Comparison of ENCODE assay signal across 21 mouse cellular contexts in the genomic region with DNA sequence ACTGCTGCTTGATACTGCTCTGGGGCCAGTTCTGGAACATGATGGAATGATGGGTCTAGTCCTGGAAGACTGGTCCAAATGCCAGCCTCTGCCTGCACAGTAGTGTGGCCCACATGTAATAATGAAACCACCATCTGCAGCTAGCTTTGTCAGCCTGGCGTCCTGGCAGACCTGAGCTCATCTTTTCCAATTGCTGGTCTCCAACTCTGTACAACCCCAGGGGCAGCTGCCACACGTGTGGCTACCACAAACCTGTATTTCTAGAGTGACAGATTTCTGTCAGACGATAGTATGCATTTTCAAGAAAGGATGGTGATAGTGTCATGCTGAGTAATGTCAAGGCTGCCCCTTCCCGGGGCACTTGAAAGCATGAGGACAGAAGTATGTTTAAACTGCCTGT. TPM values are rescaled to one million over a fixed set of nuclear protein-coding genes. Genes with fewer than 3 reads are reported as not detected.
A peak's percentile ranks its signal among the peaks of the same experiment; 100 is the strongest.
DNase-seq lines count a peak whose midpoint lies in the region; ATAC-seq and TF ChIP-seq lines count a peak whose summit lies in the region.
"Had no signal": no experiment of that assay in that cellular context is flagged by ENCODE, and none has a peak within 500 bp of the region (broad histone marks: within the 10 kb centered on the region; RNA-seq: fewer than 3 reads in every experiment).

No protein-coding gene starts in this region.

- no peak overlapping the region for H3K4me2 ChIP-seq in CH12.LX (ENCODE audit: insufficient read depth, low read depth, poor library complexity, severe bottlenecking)

- no peak overlapping the region for H3K4me3 ChIP-seq in layer of hippocampus, adult 2 months
- H3K4me3 ChIP-seq in CH12.LX (replicated peaks in 1 of 3; ENCODE audit: low read depth in 2 of 3, low read length in 2 of 3, poor library complexity in 1 of 3): no peak overlapping the region

- no peak; the same call in 1 of the 2 replicates for TF ChIP-seq RAD21 in CH12.LX (IDR thresholded peaks at IDR 0.05; ENCODE audit: low read depth, low read length)

- peak; percentile 38; the same call in 1 of the 2 replicates for ATAC-seq in frontal cortex, adult (ENCODE audit: low TSS enrichment)
- ATAC-seq: activated CD4-positive, CD25-positive, alpha-beta regulatory T cell, adult 4 months; CD4-positive, CD25-positive, alpha-beta regulatory T cell, adult 4 months; Patski had no signal

- peaks cover 15% of the 10 kb centered on the region for H3K9me3 ChIP-seq in CH12.LX (replicated peaks; ENCODE audit: low read length)

- TF ChIP-seq EP300 in CH12.LX (IDR thresholded peaks at IDR 0.05; ENCODE audit: low read length): peak; percentile 97

- H3K27me3 ChIP-seq in CH12.LX (replicated peaks): no peaks in the 10 kb centered on the region
- H3K27me3 ChIP-seq: Patski had no signal

- dilution Hi-C loops in CH12.LX (cut with MboI; ENCODE audit: extremely low pct_ligation_motif_present, extremely low pct_unique_long_range_greater_than_20kb, low sequenced_read_pairs): no loop called here

- peaks cover 11 to 73% of the 10 kb centered on the region in 2 experiments for H3K36me3 ChIP-seq in CH12.LX (replicated peaks in 1 of 2; ENCODE audit: control insufficient read depth in 1 of 2, insufficient read depth in 1 of 2, low read length in 1 of 2)

- H3K79me2 ChIP-seq in CH12.LX (replicated peaks; ENCODE audit: control insufficient read depth, extremely low read depth, insufficient read depth, poor library complexity, severe bottlenecking): no peaks in the 10 kb centered on the region; the same call in 1 of the 2 replicates

- TF ChIP-seq POLR2A in CH12.LX (IDR thresholded peaks at IDR 0.05; ENCODE audit: low read depth, low read length): no peak

- H3K9ac ChIP-seq in CH12.LX (ENCODE audit: insufficient read depth, low read depth): no peak overlapping the region

- no peak for TF ChIP-seq CTCF in layer of hippocampus, adult 2 months (conservative IDR thresholded peaks at IDR 0.05)
- no peak for TF ChIP-seq CTCF in CH12.LX (conservative IDR thresholded peaks at IDR 0.05 in 1 of 2, IDR thresholded peaks at IDR 0.05 in 1 of 2; ENCODE audit: low read depth in 2 of 2, low read length in 2 of 2)

- H3K4me1 ChIP-seq in CH12.LX (ENCODE audit: control insufficient read depth in 1 of 2, insufficient read depth in 2 of 2): peaks cover 9 to 64% of the 10 kb centered on the region in 2 experiments

- peak overlapping the region; percentile 43; the same call in 1 of the 2 replicates for H3K27ac ChIP-seq in layer of hippocampus, adult 2 months
- H3K27ac ChIP-seq in CH12.LX (ENCODE audit: insufficient read depth, low read depth): peak overlapping the region; percentile 38

- in situ Hi-C loops in CH12.LX (cut with MboI; ENCODE audit: low pct_ligation_motif_present, low pct_unique_long_range_greater_than_20kb, low sequenced_read_pairs): no loop called here

- no peak for DNase-seq in frontal cortex, postnatal 14 days (ENCODE audit: low spot score in 2 of 2)
- no peak for DNase-seq in layer of hippocampus, adult 2 months (ENCODE audit: low spot score in 2 of 2)
- no peak for DNase-seq in layer of hippocampus, postnatal 10 days (ENCODE audit: low spot score in 2 of 2)
- peak; percentile 83 for DNase-seq in CH12.LX (ENCODE audit: extremely low read depth)
- DNase-seq in T-cell, adult 2 months (ENCODE audit: low spot score): no peak
- DNase-seq: adrenal gland, adult 2 months; adrenal gland, adult 8-10 months; adrenal gland, postnatal 10 days; adrenal gland, postnatal 14 days; adrenal gland, postnatal 25 days; adrenal gland, postnatal 36 days; B cell, adult 2 months; cerebellum, adult 11 months; cerebellum, adult 11-12 months; cerebellum, adult 18-20 months; cerebellum, adult 2 months; cerebellum, adult 8-10 months had no signal

TF ChIP-seq in CH12.LX, 34 proteins besides CTCF, POLR2A, EP300 and RAD21:
- peak; percentile 91 for TF ChIP-seq MXI1 (IDR thresholded peaks at IDR 0.05; ENCODE audit: low read depth, low read length)
- TF ChIP-seq TCF12 (IDR thresholded peaks at IDR 0.05; ENCODE audit: low read depth, low read length): peak; percentile 98
- no peak for TF ChIP-seq NELFE (IDR thresholded peaks at IDR 0.05; ENCODE audit: low read depth, low read length)
- no peak for TF ChIP-seq USF2 (conservative IDR thresholded peaks at IDR 0.05; ENCODE audit: low read depth, low read length)
- TF ChIP-seq USF1 (IDR thresholded peaks at IDR 0.05; ENCODE audit: low read depth, low read length): no peak
- no peak for TF ChIP-seq ZMIZ1 (IDR thresholded peaks at IDR 0.05; ENCODE audit: low read depth, low read length)
- no peak for TF ChIP-seq HCFC1 (IDR thresholded peaks at IDR 0.05; ENCODE audit: low read depth, low read length)
- TF ChIP-seq MAFK (IDR thresholded peaks at IDR 0.05; ENCODE audit: insufficient replicate concordance, low read length): 0 out of 2 replicates have a peak, but pooled peaks have one; percentile 45
- peak; percentile 98 for TF ChIP-seq ETS1 (conservative IDR thresholded peaks at IDR 0.05; ENCODE audit: low read depth, low read length)
- peak; percentile 99 for TF ChIP-seq BHLHE40 (IDR thresholded peaks at IDR 0.05; ENCODE audit: low read depth, low read length)
- no peak for TF ChIP-seq KAT2A (IDR thresholded peaks at IDR 0.05; ENCODE audit: insufficient replicate concordance, low read length)
- peak; percentile 83 for TF ChIP-seq MAX (IDR thresholded peaks at IDR 0.05; ENCODE audit: low read length)
- peak; percentile 71 for TF ChIP-seq MYC (IDR thresholded peaks at IDR 0.05; ENCODE audit: low read depth, low read length)
- no peak for TF ChIP-seq UBTF (IDR thresholded peaks at IDR 0.05; ENCODE audit: low read depth, low read length)
- peak; percentile 61; the same call in 1 of the 2 replicates for TF ChIP-seq MEF2A (IDR thresholded peaks at IDR 0.05; ENCODE audit: borderline replicate concordance, low read depth, low read length)
- TF ChIP-seq JUN (IDR thresholded peaks at IDR 0.05; ENCODE audit: insufficient read depth, low read depth, low read length): peak; percentile 87
- no peak for TF ChIP-seq E2F4 (IDR thresholded peaks at IDR 0.05; ENCODE audit: insufficient replicate concordance, low read depth, low read length)
- TF ChIP-seq MAZ (IDR thresholded peaks at IDR 0.05; ENCODE audit: low read depth, low read length): no peak
- no peak for TF ChIP-seq POLR2AphosphoS2 (IDR thresholded peaks at IDR 0.05; ENCODE audit: low read depth, low read length)
- TF ChIP-seq JUND (conservative IDR thresholded peaks at IDR 0.05; ENCODE audit: low read depth, low read length): peak; percentile 88
- TF ChIP-seq RCOR1 (conservative IDR thresholded peaks at IDR 0.05; ENCODE audit: low read depth, low read length): peak; percentile 57; the same call in 1 of the 2 replicates
- TF ChIP-seq SIN3A (IDR thresholded peaks at IDR 0.05; ENCODE audit: low read length): peak; percentile 87
- TF ChIP-seq IRF4 (IDR thresholded peaks at IDR 0.05; ENCODE audit: low read depth, low read length): peak; percentile 90
- TF ChIP-seq CHD2 (IDR thresholded peaks at IDR 0.05; ENCODE audit: low read length): 0 out of 2 replicates have a peak, but pooled peaks have one; percentile 38
- TF ChIP-seq ELF1 (IDR thresholded peaks at IDR 0.05; ENCODE audit: low read depth, low read length): no peak
- TF ChIP-seq ZNF384 (IDR thresholded peaks at IDR 0.05; ENCODE audit: low read depth, low read length): no peak
- no peak for TF ChIP-seq PAX5 (IDR thresholded peaks at IDR 0.05; ENCODE audit: low read length)
TF ChIP-seq in CH12.LX: peak in this region for 14.

RNA-seq across cellular contexts. Expression of gene Nin, which starts 25.2 kb away (rescaled TPM):
- total RNA-seq in layer of hippocampus, adult 2 months (2021): 10 to 100 TPM; 61.9 to 79.5 TPM
- 10 to 100 TPM; 59.8 to 85.9 TPM for total RNA-seq in layer of hippocampus, postnatal 10 days (2021)
- total RNA-seq in CH12.LX (2012; rRNA removed): 29.0 and 33.5 TPM in 2 replicates
- total RNA-seq in CH12.LX (2014; rRNA removed): 34.1 and 37.2 TPM in 2 replicates
- polyA plus RNA-seq in CH12.LX (2012; ENCODE audit: insufficient read length, low read depth): 41.8 and 51.7 TPM in 2 replicates
